Mouse (Mus musculus): ENCODE measurements around the gene Acp2. TPM values are rescaled to one million over a fixed set of nuclear protein-coding genes. Genes with fewer than 3 reads are reported as not detected.

Gene Acp2
- 10 to 100 TPM; 51.0 to 54.8 TPM for total RNA-seq (2021)
- long read RNA-seq, experiment 1, full-length matches to known transcripts = 9 of 33 reads
- long read RNA-seq, experiment 1, partial matches to known transcripts = 22 of 33 reads
- long read RNA-seq, experiment 1, other reads (novel, unspliced or antisense) = 2 of 33 reads
- long read RNA-seq, experiment 2, full-length matches to known transcripts = 13 of 19 reads
- long read RNA-seq, experiment 2, partial matches to known transcripts = 4 of 19 reads
- long read RNA-seq, experiment 2, other reads (novel, unspliced or antisense) = 2 of 19 reads

DNA sequence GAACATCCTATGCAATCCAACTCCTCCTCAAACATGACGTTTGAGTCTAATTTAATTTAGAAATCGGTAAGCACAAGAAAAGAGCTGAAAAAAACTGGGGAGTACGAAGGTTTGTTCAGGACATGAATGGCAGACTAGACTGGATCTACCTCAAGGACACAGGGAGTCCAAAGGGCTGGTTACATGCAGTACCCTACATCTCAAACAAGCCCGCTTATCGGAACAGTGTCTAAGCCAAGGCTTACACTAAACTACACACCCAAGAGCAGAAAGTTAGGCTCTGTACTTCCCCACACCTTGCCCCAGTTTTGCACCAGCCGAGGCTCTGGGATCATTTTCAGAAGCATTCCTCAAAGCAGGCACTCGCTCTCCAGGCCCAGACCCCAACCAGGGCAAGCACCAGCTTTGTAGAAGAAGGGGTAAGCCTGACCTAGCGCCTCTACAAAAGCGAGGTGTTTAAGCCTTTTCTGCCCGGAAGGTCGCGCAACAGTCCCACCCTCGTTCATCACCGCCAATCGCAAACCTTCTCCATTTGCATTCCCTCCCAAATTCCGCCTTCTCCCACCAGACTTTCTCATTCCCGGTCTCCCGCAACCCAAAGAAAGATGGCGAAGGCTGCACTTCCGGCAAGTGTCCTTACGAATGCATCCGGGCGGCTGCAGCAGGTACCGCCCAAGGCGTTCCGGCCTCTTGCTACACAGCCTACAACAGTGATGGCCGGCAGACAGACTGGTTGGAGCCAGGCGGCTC lies at the start of gene Acp2, which contains the start of gene Nr1h3:
TSS of gene Acp2 (plus strand) at position 664 of the 750 bp plus-strand sequence.
TSS of gene Nr1h3 (minus strand) at position 613 of the 750 bp plus-strand sequence.
- intact Hi-C loops (cut with DNase I) = loop anchor here (1.0 to 2.0 kb wide), 2 partner anchors 20 to 62 kb away; partner anchors contain the start of gene Arfgap2
- peak; percentile 96 to 97 for DNase-seq (ENCODE audit: low spot score in 2 of 2)

DNA sequence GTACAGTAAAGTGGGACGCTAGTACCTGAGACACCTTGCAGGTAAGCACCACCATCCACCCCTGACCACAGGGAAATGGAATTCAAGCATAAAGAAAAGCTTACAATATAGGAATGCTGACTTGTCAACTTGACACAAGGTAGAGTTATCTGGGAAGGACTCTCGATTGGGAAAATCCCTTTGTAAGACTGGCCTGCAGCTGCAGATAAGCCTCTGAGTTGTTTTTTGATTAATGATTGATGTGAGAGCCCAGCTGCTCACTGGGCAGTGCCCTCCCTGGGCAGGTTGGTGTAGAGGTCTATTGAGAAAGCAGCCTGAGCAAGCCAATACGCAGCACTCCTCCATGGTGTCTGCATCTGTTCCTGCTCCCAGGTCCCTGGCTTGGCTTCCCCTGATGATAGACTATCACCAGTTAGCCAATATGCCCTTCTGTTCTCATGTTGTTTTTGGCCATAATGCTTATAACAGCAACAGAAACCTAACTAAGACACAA lies 49.8 kb upstream of the Acp2 start:
- intact Hi-C loops (cut with DNase I) = no loop called here
- DNase-seq (ENCODE audit: low spot score in 2 of 2) = no peak

DNA sequence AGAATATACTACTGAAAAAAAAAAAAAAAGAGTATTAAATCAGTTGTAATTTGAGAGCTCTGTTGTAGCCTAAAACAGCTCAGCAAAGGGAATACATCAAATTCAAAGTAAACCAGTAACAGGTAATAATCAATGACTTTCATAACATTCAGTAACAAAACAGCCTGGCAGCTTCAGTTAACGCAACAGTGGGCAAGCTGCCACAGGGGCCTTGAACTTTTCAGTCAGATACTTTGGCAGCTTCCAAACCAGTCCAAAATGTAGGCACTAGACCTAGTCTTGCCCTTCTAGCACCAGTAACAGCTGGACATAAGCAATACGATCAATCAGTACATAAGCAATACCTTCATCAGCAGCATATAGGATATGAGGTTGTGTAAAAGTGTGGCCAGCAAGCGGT lies 48.6 kb upstream of the Acp2 start:
- DNase-seq (ENCODE audit: low spot score in 2 of 2) = no peak
- intact Hi-C loops (cut with DNase I) = no loop called here

DNA sequence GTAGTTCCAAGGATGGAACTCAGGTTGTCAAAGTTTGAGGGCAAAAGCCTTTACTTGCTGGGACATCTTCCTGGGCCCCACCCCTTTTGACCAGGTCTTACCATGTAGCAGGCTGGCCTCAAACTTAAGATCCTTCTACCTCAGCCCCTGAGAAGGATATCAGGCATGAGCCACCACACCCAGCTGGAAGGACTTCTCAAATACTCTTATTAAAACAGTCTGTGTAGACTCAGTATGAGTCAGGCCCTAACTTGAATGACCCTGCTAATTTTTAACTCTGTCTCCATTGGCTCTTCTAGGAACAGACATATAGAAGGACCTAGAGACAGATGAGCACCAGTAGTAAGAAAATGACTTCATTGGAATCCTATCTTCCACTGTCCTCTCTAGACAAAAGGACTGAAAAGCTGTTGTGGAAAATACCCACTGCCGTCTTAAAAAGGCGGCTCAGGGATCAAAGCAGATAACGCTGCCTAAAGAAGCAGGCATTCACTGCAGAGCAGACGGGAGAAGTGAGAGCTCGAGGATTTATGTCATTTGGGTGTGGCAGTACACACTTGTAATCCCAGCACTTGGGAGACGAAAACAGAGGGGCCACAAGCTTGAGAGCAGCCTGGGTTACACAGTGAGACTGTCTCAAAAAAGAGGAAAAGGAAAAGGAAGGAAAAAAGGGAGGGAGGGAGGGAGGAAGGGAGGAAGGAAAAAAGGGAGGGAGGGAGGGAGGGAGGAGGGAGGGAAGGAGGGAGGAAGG lies 45.5 kb upstream of the Acp2 start:
- no peak for DNase-seq (ENCODE audit: low spot score in 2 of 2)
- intact Hi-C loops (cut with DNase I) = no loop called here

DNA sequence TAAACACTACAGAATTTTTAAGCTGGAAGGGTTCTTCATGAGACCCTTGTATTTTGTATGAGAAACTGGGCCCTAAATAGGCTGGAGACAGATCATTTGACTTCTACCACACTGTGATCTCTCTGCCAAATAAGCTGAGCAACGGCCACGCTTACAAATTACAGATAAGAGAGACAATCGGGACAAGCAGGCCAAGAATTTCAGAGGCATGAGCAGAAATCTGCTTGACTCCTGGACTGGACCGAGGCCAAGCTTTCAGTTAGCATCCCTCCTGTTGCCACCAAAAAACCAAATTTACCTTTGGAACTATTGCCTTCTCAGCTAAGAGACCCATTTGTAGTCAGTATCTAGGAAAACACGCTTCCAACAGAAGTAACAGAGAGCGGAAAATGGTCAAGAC lies 42.1 kb upstream of the Acp2 start:
- DNase-seq (ENCODE audit: low spot score in 2 of 2) = no peak
- intact Hi-C loops (cut with DNase I) = loop anchor here (10.0 kb wide), 1 partner anchor 424 kb away; no protein-coding TSS in a partner anchor

DNA sequence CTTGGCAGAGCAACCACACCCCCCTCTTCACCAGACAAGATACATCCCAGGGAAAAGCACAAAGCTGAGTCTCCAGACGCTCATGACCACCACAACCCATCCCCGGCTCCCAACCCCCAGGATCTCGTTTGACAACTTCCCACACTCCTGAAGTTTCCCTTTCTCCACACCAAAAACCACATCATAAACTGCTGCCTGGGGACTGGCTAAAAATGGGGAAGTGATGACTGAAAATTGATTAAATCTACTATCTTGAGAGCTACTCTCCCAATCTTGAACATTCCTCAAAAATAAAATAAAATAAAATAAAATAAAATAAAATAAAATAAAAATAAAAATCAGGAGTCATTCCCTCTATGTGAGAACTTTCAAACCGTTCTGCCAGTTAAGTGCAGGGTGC lies 39.7 kb upstream of the Acp2 start:
- intact Hi-C loops (cut with DNase I) = loop anchor here (10.0 kb wide), 1 partner anchor 422 kb away; no protein-coding TSS in a partner anchor
- no peak for DNase-seq (ENCODE audit: low spot score in 2 of 2)

DNA sequence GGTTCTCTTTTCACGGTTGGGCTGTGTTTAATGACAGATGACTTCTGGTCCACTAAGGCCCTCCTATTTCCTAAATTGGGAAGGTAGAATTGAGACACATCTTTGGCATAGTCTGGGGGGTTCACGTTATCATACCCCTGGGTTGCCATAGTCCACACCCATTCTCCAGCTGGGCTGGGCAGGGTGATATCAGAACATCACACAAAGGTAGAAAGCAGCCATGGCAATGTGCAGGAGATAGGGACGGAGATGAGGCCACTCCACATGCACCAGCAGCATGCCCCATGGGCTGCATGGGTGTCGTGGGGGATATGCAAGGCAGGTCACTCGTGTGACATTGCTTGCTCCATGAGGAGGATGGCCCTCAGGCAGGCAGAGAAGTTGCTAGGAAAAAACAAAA lies 39.2 kb upstream of the Acp2 start:
- intact Hi-C loops (cut with DNase I) = loop anchor here (10.0 kb wide), 1 partner anchor 421 kb away; no protein-coding TSS in a partner anchor
- DNase-seq (ENCODE audit: low spot score in 2 of 2) = no peak

DNA sequence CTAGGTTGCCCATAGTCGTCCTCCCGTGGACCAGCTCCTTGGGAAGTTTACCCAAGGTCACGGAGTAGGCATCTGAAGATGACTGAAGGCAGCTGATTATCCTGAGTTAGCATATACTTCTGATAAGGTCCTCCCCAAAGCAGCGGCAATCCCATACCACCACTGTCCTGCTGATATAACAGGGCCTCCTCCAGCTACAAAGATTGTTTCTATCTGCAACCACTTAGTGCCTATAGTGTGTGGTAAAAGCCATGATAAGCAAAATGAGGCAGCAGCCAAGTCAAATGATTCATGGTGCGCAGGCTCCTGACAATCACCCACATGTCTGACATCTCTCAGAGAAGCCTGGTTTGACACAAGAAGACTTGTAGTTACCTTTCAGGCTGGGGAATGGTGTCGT lies 37.7 kb upstream of the Acp2 start:
- intact Hi-C loops (cut with DNase I) = loop anchor here (10.0 kb wide), 1 partner anchor 420 kb away; no protein-coding TSS in a partner anchor
- DNase-seq (ENCODE audit: low spot score in 2 of 2) = no peak

DNA sequence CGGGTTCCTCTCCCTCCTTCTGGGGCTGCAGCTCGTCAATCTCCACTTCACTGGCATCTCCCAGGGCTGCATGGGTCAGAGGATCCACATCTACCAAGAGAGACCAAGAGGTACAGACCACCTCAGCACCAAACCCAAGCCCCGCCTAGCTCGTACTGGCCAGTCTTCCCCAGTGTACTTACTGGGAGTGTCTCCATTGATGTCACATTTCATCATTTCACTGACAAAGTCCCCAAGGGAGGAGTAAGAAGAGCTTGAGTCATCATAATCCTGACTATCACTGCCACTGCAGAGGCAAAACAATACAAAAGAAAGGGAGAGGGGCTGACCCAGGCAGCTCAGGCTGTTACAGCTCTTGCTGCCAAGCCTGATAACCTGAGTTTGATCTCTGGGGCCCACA lies 35.1 kb upstream of the Acp2 start:
- no peak for DNase-seq (ENCODE audit: low spot score in 2 of 2)
- intact Hi-C loops (cut with DNase I) = loop anchor here (10.0 kb wide), 1 partner anchor 417 kb away; no protein-coding TSS in a partner anchor

DNA sequence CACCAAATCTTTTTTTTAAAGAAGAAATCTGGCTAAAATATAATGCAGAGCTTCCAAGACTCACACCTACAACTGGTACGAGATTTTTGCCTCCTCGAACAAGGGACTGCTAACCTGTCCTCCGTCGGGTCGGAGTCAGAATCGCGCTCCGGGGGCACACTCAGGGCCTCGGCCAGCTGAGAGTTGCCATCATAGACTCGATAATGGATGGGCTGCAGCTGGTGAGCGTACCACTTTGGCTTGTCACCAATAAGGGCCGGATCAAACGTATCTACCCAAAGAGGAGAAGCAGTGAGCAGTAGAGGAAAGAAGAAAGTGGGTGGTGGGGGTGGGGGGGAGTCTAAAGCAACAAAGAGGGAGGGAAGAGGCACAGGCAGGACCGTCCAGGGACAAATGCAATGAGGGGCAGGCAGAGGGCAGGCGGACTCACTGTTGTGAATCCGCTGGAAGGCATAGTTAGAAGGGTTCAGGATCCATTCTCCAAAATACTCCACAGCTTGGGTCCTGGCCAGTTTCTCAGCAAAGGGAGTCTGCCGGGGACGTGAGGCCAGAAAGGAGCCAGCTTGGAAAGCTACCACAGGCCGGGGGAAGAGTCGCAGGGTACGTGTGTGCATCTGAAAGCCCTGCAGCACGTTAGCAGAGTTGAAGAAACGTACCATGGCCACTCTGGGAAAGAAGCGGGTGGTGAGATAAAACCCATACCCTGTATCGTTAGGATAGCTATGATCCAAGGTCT lies 32.9 kb upstream of the Acp2 start:
- intact Hi-C loops (cut with DNase I) = loop anchor here (10.0 kb wide), 1 partner anchor 415 kb away; no protein-coding TSS in a partner anchor
- DNase-seq (ENCODE audit: low spot score in 2 of 2) = no peak

DNA sequence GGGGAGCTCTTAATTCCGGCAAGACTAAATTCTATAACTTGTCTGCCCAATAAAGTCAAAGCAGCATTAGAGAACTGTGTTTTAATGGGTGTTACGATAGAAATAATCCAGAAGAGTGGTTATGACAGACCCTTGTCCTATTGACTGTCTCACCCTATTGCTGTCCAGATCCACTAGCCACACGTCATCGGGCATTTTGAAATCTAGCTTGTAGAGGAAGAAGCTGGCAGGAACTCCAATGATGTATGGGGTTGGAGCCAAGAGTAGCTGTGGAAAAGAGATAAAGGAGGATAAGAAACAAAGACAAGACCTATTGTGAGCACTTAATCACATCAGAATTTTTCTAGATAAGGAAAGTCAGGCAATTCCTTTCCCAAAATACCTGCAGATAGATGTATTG lies 27.2 kb upstream of the Acp2 start:
- DNase-seq (ENCODE audit: low spot score in 2 of 2) = no peak
- intact Hi-C loops (cut with DNase I) = loop anchor here (5.0 kb wide), 1 partner anchor 37 kb away; no protein-coding TSS in a partner anchor

DNA sequence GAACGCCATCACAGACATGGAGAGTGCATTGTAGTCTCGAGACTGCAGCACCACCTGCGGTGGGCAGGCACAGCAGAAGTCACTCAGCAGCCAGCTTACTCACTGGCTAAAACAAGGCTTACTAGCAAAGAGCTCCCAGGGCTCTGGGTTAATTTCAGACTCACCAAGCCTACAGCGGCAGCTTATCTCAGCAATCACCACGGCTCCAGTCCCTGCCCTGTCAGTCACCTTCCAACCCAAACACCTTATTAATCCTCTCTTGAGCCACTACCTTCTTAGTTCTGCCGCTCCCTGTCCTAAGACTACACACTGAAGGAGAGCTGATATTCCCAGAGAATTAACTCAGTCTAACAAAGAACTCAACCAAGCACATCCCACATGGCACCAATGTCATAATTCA lies 26.5 kb upstream of the Acp2 start:
- intact Hi-C loops (cut with DNase I) = loop anchor here (5.0 kb wide), 1 partner anchor 36 kb away; no protein-coding TSS in a partner anchor
- no peak for DNase-seq (ENCODE audit: low spot score in 2 of 2)

DNA sequence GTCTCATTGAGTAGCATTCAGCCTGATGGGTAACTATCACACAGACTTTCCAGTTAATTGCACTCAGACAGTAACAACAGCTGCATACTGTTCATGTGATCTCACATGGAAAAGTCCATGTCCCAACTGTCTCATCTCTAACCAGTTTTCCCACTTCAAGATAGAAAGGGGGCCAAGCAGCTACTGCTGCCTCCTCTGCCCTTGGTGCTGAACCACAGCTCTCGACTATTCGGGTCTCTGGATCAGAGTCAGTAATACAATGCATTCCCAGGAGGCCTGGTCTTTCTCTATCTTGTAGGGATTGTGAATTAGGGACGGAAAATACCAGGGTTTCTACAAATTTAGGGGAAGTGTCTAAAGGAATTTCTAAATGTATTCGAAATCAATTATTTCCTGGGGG lies 22.9 kb upstream of the Acp2 start:
- intact Hi-C loops (cut with DNase I) = loop anchor here (5.0 kb wide), 1 partner anchor 32 kb away; no protein-coding TSS in a partner anchor
- no peak for DNase-seq (ENCODE audit: low spot score in 2 of 2)

DNA sequence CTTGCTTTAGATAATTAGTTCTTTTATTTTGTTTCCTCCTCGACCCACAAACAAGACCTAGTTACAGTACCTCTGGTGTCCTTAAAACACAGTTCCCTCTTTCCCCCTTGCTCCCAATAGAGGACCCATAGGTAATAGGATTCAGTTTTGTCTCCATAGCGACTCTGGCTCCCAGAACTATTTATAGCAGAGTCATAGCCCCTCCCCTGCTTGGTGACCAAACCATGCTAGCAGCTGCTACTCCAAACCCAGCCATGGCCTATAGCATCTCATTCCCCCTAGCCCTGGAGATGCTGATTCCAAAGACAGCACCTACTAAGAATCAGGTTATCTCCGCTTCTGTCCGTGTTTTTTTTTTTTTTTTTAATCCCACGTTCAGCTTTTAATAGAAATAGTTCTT lies 22.0 kb upstream of the Acp2 start:
- DNase-seq (ENCODE audit: low spot score in 2 of 2) = peak in 1 of 2 experiments; percentile 55
- intact Hi-C loops (cut with DNase I) = no loop called here

DNA sequence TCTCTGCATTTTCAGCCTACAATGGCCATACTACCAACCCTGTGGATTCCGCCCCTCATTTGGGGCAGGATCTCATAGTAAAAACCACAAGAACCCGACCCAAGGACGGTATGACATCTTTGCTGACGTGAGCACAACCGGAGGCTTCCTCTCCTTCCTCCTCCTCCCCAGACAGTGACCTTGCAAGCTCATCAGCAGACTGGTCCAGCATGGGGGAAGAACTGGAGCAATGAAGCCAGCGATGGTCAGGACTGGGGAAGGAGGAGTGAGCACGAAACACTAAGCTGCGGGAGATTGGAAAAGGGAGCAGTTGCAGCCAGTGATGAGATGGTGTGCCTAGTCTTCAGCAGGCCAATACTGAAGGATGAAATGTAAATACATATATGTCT lies 20.7 kb upstream of the Acp2 start:
- intact Hi-C loops (cut with DNase I) = loop anchor here (1.0 kb wide), 1 partner anchor 20 kb away; the partner anchor contains the start of genes Acp2 and Nr1h3
- DNase-seq (ENCODE audit: low spot score in 2 of 2) = no peak

DNA sequence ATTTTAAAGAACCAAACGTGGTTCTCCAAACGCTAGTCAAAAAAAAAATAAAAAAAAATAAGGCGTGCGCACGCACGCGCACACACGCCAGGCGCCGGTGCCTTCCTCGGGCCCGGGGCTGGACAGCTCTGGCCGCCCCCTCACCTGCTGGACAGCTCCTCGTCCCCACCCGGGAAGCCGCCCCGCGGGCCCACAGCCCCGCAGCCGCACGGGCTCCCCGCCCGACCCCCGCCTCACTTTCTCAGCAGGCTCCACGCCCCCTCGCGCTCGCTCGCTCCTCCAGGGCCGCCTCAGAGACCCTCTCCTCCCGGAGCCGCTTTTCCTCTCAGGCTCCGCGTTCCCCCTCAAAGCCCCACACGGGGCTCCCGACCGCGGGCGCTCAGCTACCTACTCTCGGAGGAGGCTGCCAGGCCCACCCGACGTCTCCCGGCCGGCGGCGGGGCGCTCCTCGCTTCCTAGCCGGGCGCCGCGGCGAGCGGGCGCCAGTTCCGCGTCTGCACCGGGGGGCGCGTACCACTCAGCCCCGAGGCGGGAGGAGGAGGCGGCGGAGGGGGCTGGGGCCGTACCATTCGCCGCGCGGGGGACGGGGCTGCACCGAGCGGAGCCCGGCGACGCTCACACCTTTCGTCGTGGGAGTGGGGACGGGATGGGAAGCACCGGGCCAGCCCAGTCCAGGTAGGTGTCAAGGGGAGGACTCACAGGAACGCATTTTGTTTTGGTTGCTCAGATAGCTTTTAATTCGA lies 20.1 kb upstream of the Acp2 start:
- intact Hi-C loops (cut with DNase I) = loop anchor here (1.0 kb wide), 1 partner anchor 20 kb away; the partner anchor contains the start of genes Acp2 and Nr1h3
- peak; percentile 86 to 87 for DNase-seq (ENCODE audit: low spot score in 2 of 2)

DNA sequence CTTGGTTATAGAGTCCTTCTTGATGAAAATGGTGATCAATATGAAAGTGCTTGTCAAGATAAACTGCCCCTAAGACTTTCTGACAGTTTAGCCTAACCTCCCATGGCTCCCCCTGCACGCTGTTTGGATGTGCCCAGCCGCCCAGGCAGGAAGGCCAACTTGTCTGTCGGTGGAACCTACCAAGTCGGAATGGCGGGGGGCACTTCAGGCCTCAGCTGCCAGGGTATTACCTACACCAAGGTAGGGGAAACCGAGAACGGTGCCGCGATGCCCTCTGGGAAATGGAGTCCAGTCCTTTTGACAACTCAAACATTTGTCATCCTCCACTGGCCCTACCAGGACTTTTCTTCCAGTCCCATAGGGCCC lies 19.6 kb upstream of the Acp2 start:
- intact Hi-C loops (cut with DNase I) = no loop called here

More for the DNA sequence above, 19.6 kb upstream of the Acp2 start:
- DNase-seq (ENCODE audit: low spot score in 2 of 2) = peak; percentile 97 to 98

All from left cerebral cortex, postnatal 14 days (tissue).